11 mouse cellular contexts compared by ENCODE assay signal in genomic region chr5:150208009-150208408, GRCm38 (mm10).
DNase-seq lines count a peak whose midpoint lies in the region; ATAC-seq and TF ChIP-seq lines count a peak whose summit lies in the region.
"Had no signal": no experiment of that assay in that cellular context is flagged by ENCODE, and none has a peak within 500 bp of the region (broad histone marks: within the 10 kb centered on the region; RNA-seq: fewer than 3 reads in every experiment).

No protein-coding gene starts in this region.

- H3K27ac ChIP-seq in gastrocnemius, adult 2 months = no peak overlapping the region
- H3K27ac ChIP-seq in kidney, embryonic 15.5 days = no peak overlapping the region
- H3K27ac ChIP-seq in embryonic facial prominence, embryonic 13.5 days = peak overlapping the region; percentile 23
- no peak overlapping the region for H3K27ac ChIP-seq in midbrain, embryonic 14.5 days (replicated peaks; ENCODE audit: low read depth, low read length)
- H3K27ac ChIP-seq: macrophage had no signal

- H3K4me2 ChIP-seq in kidney, embryonic 15.5 days = peak overlapping the region; percentile 39
- H3K4me2 ChIP-seq in embryonic facial prominence, embryonic 13.5 days = peak overlapping the region; percentile 46
- no peak overlapping the region for H3K4me2 ChIP-seq in midbrain, embryonic 14.5 days (ENCODE audit: low read length)

- intact Hi-C loops in gastrocnemius, adult 2 months (cut with DNase I) = no loop called here

- 42% methylated on average over 7 of the region's 7 CpGs for WGBS in kidney, embryonic 15.5 days
- 20% methylated on average over 7 of the region's 7 CpGs for WGBS in embryonic facial prominence, embryonic 13.5 days
- 33% methylated on average over 7 of the region's 7 CpGs for WGBS in midbrain, embryonic 14.5 days

- H3K36me3 ChIP-seq in kidney, embryonic 15.5 days = no peaks in the 10 kb centered on the region
- H3K36me3 ChIP-seq in embryonic facial prominence, embryonic 13.5 days = no peaks in the 10 kb centered on the region
- H3K36me3 ChIP-seq in midbrain, embryonic 14.5 days (ENCODE audit: control insufficient read depth, insufficient read depth, low read length) = no peaks in the 10 kb centered on the region

- no peak overlapping the region for H3K9ac ChIP-seq in kidney, embryonic 15.5 days
- no peak overlapping the region for H3K9ac ChIP-seq in embryonic facial prominence, embryonic 13.5 days
- H3K9ac ChIP-seq in midbrain, embryonic 14.5 days (replicated peaks; ENCODE audit: low read length) = no peak overlapping the region

- ATAC-seq in kidney, embryonic 15.5 days (replicated peaks; ENCODE audit: low FRiP score) = no peak
- 0 out of 2 replicates have a peak, but pooled peaks have one; percentile 74 for ATAC-seq in embryonic facial prominence, embryonic 13.5 days (ENCODE audit: insufficient number of reproducible peaks, insufficient read depth, low FRiP score, low TSS enrichment, low read depth)
- ATAC-seq in midbrain, embryonic 14.5 days (ENCODE audit: low FRiP score, low TSS enrichment) = no peak

- no peaks in the 10 kb centered on the region for H3K9me3 ChIP-seq in kidney, embryonic 15.5 days (replicated peaks)
- no peaks in the 10 kb centered on the region for H3K9me3 ChIP-seq in embryonic facial prominence, embryonic 13.5 days
- H3K9me3 ChIP-seq in midbrain, embryonic 14.5 days (ENCODE audit: control insufficient read depth, low read length) = no peaks in the 10 kb centered on the region

- no peak for DNase-seq in gastrocnemius, adult 2 months
- DNase-seq in gastrocnemius, adult 8-10 months (ENCODE audit: low spot score in 2 of 2) = no peak
- no peak for DNase-seq in kidney, postnatal 36 days
- DNase-seq in midbrain, embryonic 14.5 days = peak; percentile 18
- DNase-seq in adrenal gland, postnatal 36 days = no peak
- no peak for DNase-seq in cerebellum, postnatal 25 days
- DNase-seq: cerebellum, postnatal 10 days; right cerebral cortex, postnatal 25 days had no signal

- peak overlapping the region; percentile 64 for H3K4me3 ChIP-seq in gastrocnemius, adult 2 months
- H3K4me3 ChIP-seq in kidney, embryonic 15.5 days (replicated peaks) = no peak overlapping the region
- H3K4me3 ChIP-seq in embryonic facial prominence, embryonic 13.5 days = 0 out of 2 replicates have a peak overlapping the region, but pooled peaks have one; percentile 11
- H3K4me3 ChIP-seq in midbrain, embryonic 14.5 days (replicated peaks; ENCODE audit: low read depth, low read length) = no peak overlapping the region

- no peaks in the 10 kb centered on the region for H3K27me3 ChIP-seq in kidney, embryonic 15.5 days
- peaks cover 7% of the 10 kb centered on the region for H3K27me3 ChIP-seq in embryonic facial prominence, embryonic 13.5 days
- no peaks in the 10 kb centered on the region for H3K27me3 ChIP-seq in midbrain, embryonic 14.5 days (ENCODE audit: control insufficient read depth, insufficient read depth, low read length)

- TF ChIP-seq CTCF in gastrocnemius, adult 2 months (IDR thresholded peaks at IDR 0.05) = no peak

- 0 out of 2 replicates have a peak, but pooled peaks cover 4% of the 10 kb centered on the region for H3K4me1 ChIP-seq in kidney, embryonic 15.5 days
- H3K4me1 ChIP-seq in embryonic facial prominence, embryonic 13.5 days = peaks cover 11% of the 10 kb centered on the region
- H3K4me1 ChIP-seq in midbrain, embryonic 14.5 days (ENCODE audit: control insufficient read depth, insufficient read depth, low read length) = 0 out of 2 replicates have a peak, but pooled peaks cover 4% of the 10 kb centered on the region

Comparison
In these comparisons a context has a peak if more than half of its experiments do, and no peak if none do; other contexts are left out.
1. H3K4me3 ChIP-seq: peak in gastrocnemius, adult 2 months (single experiment) and embryonic facial prominence, embryonic 13.5 days (single experiment); none in kidney, embryonic 15.5 days (single experiment) and midbrain, embryonic 14.5 days (single experiment).